Mouse (Mus musculus): ENCODE measurements around the gene Ppp3ca.

Ppp3ca gene

DNA sequence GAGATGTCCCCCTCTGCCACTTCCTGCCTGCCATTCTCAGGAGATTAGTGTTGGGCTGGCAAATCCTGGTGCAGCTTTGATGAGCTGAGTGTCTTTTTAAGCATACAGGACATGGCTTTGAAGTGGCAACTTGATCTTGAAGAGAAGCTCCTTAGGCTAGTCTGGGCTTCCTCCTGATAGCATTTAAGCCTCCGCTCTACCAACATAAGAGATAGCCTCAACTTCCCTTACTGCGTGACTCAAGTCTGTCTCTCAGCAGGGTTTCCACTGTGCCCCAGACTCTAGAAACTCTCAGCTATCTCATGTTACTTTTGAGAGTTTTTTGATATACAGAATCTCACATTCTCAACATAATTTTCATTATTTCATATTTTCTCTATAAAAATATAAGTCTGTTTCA is 144.0 kb downstream of the Ppp3ca start:
- DNase-seq (ENCODE audit: low spot score): no peak

DNA sequence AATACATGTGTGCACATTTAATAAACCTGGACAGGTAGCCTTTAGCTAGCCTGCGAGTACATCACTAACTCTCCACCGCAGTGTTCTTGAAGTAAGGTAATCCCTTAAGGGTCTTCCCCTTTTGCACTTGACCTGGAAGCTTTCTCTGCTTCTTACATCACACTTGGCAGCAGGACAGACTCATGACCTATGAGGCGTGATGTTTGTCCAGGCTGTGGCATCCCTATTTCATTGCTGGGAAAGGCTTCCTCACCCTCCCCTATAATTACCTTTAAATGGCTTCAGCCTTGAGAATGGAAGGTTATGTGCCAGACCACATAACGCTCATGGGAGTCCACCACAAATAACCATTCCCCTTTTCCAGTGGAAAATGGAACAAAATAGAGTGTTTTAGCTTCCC is 145.0 kb downstream of the Ppp3ca start:
- DNase-seq (ENCODE audit: low spot score): no peak

DNA sequence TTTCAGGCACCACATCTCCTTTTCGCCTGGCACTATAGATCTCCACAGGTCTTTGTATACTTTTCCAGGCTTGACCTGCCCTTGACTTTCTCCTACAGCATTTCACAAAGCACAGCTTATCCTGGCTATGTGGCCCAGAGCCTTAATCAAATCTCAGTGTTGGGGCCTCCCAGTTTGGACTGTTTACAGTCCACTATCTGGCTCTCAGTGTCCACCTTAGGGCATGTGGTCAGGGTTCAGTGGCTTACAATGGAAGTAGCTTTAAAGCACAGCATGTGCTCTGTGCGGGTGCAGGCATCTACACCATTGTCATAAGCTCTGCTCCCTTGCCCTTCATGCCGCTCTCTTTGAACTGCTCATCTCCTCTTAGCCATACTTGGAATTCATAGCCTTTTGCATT is 146.4 kb downstream of the Ppp3ca start:
- DNase-seq (ENCODE audit: low spot score): no peak

DNA sequence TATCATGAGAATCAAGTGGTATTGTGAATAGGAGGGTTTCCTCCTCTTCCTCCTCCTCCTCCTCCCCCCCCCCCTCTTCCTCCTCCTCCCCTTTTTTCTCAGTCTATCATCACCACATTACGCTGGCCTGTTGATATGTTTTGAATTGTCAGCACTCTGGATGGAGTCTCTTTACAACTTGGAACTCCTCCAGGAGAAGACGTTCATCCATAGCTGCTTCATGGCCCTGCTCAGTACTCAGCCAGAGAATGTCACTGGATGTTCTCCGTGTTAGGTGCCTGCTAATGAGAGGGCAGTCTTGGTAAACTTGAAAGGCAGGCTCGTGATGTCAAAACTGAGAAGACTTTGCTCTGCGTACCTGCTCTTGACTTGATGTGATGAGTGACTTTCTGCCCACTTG is 149.1 kb downstream of the Ppp3ca start:
- DNase-seq (ENCODE audit: low spot score): no peak

DNA sequence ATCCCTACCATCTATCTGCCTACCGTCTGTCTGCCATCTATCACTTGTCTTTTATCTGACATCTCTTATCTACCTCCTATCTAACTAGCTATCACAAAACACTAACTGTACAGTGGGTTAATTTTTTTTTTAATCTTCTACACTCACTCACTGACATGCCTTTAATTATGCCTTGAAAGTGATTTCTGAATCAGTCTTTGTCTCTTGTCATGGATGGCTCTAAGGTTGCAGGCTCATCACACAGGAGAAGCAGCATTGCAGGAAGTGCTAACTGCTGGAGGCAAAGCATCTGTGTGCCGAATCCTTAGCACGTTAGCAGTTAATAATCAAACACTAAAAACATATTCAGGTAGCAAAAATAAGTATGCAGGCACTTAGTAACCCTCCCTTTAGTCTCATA is 151.1 kb downstream of the Ppp3ca start:
- no peak for DNase-seq (ENCODE audit: low spot score)

DNA sequence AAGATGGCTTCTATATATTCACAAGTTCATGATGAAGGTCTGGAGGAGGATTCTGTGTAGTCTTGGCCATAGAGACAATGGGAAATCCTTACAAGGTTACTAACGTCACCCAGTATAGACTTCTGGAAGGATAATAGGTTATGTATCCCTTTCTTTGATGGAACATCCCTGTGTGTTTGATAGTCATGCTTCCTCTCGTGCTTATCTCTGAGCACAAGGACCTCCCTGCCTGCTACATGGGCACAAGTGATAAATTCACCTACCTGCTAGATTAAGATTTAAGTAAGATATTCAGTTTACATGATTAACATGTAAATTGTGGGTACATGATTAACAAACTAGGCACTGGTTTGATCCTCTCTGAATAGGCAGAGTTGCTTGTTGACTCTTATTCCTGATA is 152.1 kb downstream of the Ppp3ca start:
- DNase-seq (ENCODE audit: low spot score): no peak

DNA sequence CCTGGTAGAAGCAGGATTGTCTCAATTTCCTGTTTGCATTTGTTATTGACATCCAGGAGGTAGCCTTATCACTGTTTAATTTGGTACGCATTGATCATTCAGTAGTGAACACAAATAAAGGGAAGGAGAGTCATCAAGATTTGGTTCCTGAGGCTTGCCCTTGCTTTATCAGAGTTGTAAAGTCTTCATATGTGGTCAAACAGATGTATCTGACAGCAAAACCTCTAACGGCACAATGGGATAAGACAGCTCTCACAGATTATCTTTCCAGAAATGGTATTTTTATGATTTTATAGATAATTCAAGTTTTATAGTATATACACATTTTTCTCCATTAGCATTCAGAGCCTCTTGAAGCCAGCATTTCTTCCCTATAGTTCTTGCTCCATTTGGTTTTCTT is 152.5 kb downstream of the Ppp3ca start:
- DNase-seq (ENCODE audit: low spot score): no peak

DNA sequence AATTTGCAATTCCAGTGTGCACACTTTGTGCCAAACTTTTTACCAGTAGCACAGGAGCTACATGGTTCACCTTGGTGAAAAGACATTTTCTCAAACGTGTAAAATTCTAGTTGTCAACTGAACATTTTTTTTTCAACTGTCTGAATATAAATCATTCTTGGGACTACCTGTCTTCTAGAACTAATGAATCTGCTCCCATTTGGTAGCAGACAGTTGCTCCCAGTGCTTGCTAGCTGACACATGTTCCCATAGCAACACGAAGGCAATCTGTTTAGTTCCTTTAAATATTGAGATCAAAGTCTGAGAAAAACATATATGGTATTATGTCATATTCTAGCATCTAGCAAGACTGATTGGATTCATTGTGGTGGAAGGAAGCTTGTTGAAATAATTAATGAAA is 158.5 kb downstream of the Ppp3ca start:
- no peak for DNase-seq (ENCODE audit: low spot score)

DNA sequence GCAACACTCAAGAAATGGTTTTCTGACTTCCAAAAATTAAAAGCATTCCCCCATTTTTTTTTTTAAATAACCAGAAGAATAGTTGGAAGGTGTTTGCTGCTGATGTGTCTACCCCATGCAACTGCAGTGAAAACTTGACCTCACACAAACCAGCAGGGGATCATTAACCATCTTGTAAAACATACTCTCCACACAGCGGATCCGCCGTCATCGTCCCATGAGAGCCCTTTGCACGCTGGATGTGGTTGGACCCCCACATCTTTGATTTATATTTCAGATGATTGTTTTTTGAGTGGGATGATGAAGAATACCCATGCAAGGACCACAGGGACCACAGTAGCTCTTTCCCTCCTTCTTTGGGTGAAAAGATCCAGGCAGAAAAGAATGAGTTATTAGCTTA is 159.2 kb downstream of the Ppp3ca start:
- DNase-seq (ENCODE audit: low spot score): no peak

DNA sequence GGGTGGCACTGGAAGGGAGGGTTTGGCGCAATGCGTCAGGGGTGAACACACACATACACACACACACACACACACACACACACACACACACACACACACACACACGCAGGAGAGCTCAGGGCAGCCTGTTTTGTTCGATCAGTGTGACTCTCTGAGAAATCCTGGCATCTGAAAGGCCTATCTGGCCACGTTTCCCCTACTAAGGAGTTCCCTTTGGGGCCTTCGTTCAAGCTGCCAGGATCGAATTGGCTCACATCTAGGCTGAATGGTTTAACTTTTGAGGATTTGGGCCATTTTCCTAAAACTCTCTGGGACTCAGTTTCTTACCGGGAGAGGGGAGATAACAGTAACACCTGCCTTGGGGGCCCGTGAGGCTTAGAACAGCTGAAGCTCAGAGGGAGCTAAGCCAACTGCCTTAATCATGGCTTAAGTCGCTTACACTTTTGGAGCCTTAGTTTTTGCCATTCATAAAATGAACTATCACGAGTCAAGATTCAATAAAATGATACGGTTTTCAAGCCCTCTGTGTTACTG is 160.8 kb downstream of the Ppp3ca start:
- no peak for DNase-seq (ENCODE audit: low spot score)

DNA sequence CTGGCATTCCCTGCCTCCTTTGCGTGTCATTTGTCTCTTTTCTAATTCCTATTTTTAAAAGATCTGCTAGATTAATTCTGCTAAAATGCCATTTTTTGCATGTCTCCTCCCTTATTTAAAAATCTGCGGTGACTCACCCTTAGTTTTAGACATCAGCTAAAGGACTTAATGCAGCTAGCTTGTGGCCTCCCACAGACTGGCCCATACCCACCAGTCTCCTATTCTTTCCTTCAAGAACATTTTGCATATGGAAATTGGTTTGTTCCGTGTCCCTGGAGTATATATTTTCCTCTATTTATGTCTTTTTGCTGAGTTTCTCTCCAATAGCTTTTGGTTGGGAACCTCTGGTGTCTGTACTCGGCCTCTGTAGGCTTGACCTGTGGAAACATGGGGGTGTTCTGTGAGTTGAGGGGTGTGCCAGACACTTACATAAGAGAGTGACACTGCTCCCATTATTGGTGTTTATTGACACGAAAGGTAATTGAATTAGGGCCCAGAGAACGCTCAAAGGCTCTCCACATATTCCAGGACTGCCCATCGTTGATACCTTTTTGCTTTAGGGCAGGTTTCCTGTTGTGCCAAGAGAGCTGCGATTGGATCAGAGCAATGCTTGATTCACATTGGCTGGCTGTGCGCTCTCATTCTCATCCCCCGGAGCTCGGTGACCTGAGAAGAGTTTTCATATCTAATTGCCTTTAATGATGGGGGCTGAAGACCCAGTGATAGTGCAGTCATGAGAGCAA is 163.2 kb downstream of the Ppp3ca start:
- DNase-seq (ENCODE audit: low spot score): no peak

DNA sequence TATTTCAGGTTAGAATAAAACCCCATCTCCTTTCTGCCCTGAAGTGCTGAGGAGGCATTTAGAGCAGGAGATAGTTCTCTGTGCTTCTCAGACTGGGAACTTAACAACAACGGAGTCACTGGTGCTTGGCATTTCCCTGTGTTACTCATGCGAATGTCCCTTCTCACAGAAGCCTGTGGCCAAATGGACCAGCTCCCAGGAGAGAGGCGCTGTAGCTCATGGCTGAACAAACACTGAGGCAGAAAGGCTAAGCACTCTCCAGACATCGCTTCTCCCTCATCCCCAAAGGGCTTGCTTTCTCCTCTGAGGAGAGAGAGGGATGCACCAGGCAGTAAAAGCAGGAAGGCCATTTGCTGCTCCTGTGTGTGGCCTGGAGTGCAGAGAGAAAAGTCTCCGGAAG is 164.0 kb downstream of the Ppp3ca start:
- no peak for DNase-seq (ENCODE audit: low spot score)

DNA sequence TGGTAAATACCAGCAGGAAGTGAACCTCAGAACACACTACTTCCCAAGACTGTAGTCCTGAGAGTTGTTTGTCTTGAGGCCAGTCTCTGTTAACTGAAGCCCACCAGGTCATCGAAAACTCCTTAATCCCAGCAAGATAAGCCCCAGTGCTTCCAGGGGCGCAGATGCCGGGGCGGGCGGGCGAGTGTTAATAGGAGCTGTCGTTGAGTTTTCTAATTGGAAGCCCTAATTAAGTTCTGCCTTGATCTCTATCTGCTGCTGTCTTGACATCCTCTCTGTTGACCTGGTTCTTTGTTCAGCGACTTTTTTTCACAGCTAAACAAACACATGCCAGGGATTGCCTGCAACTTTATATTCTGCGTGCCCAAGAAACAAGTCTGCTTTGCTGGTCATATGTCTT is 165.9 kb downstream of the Ppp3ca start:
- DNase-seq (ENCODE audit: low spot score): no peak

DNA sequence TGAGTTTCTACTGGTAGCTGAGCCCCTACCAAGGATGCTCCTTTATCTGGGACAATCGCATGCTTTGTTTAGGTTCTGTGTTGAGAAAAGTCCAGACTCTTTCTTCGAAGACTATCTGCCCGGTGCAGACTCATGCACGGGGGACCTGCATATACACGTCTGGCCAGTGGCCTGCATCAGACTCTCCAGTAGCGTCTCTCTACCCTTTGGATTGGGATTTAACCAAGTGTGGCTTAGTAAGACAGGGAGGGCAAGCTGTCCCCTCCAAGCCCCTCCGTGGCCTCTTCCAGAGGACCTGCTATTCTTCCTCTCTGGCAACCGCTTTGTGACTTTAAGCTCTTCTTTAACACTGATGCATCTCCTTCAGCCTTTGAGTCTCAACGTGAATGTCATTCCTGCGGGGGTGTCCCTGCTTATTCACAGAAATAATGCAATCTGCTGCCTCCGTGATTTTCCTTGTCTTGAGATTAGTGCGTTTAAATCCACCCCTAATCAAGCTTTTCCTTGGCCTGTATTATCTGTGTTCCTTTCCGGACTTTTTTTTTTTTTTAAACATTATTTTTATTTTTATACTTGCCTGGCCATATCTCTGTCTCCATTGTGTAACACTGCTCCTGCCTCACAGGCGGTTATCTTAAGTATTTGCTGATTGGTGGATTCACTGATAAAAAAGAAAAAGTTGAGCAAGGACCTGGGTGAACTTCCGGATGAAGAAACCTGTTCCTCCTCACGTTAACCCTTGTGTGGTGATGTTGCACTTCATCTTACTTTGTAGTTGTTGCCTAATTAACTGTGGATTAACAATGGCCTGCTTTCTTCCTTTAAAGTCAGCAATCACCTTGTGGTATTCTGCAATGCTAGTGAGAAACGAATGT is 166.6 kb downstream of the Ppp3ca start:
- no peak for DNase-seq (ENCODE audit: low spot score)

DNA sequence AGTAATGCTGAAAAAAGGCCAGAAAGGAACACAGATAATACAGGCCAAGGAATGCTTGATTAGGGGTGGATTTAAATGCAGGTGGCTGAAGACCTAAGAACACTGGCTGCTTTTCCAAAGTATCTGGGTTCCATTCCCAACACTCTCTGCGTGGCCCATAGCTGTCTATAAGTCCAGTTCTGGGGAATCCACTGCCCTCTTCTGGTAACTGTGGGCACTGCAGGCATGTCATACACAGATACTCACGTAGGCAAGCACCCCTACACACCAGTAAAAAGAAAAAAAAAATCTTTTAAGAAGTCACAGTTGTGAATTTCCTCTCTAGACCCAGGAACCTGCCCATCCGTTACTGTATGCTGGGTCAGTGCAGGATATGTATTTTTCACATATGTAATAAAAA is 167.7 kb downstream of the Ppp3ca start:
- no peak for DNase-seq (ENCODE audit: low spot score)

DNA sequence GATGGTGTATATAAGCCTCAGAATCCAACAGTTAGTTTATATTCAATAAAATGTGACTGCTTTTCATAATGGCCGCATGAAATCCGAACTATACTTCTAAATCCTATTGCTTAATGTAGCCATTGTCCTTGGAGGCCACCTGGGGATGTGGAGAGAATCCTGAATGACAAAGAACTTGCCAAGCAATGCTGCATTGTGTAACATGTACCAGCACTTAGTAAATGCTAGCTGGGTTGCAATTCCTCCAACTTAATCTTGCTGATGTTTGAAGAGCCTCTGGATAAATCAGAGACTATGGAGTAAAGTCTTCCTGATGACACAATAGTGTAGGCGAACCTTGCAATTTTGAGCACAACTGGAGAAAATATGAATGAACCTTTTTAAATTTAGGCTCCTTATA is 171.4 kb downstream of the Ppp3ca start:
- no peak for DNase-seq (ENCODE audit: low spot score)

DNA sequence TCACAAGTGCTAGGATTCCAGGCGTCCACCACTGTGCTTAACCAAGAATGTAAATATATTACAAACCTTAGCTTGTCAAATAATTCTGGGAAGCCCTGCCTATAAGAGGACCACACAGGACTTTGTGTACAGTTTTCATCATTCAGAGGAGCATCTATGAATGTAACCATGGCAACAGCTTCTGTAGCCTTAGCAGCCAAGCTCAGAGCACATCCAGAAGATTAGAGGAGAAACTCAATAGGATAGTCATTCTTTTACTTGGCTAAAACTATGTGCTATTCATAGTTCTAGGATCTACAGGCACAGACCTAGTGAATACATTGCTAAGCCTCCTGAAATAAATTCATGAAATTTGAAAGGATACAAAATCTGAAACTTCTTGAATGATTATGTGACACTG is 172.5 kb downstream of the Ppp3ca start:
- no peak for DNase-seq (ENCODE audit: low spot score)

DNA sequence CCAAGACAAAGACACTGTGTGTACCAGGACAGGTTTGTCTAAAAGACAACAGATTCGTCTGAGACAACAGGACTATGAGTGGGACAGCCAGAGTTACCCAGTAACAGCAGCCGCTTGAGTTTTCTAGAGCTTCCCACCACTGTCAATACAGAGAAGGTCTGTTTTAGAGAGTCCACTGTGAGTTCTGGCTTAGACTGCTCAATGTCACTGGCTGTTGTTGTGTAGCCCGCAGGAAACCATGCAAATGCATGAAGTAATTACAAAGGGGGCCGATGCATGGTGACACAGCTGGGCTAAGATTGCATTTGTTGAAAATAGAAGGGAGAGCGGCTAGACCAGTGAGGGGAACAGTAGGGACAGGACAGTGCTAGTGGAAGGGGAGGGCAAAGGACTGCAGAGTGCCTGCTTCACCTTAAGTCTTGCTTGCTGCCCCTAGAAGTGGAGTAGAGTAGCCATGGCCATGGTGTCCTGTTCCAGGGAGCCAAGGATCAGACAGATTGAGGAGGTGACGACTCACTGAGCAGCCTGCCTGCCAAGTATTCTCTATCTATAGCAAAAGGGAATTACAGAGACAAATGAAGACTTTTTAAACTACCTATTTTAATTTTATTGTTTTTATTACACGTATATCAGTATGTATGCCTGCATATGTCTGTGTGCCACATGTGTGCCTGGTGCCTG is 174.0 kb downstream of the Ppp3ca start:
- no peak for DNase-seq (ENCODE audit: low spot score)

DNA sequence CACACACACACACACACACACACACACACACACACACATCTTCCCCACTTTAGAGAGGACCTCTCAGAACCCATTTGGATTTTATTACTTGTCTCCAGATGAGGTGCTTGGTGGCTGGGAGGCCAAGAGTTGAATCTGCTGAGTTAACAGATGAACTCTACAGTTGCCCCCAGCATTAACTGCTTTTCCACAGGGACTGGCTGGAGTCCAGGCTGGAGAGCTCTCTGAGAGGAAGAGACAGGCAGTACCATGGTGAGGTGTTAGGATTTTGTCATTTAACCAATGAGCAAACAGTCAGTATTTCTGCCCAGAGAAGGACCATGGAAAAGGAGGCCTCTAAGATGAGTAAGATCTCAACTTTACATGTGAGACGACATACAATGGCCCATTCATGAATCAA is 179.1 kb downstream of the Ppp3ca start:
- no peak for DNase-seq (ENCODE audit: low spot score)

DNA sequence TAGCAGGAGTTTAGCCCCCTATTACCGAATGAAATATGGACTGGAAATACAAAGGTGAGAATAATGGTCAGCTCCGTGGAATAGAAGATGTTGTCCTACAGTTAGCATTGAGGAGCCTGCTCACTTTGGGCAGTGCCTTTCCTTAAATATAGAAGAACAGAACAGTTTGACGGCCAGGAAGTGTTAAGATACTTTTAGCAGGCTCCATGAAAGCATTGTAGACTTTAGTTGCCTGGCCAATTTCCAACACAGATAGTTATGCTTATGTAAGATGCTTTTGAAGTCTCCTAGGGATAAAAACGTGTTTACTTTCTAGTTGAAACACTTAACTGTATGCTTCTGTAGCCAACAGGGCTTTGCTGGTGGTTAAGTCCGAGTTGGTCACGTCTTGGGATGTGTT is 183.0 kb downstream of the Ppp3ca start:
- DNase-seq (ENCODE audit: low spot score): no peak

DNA sequence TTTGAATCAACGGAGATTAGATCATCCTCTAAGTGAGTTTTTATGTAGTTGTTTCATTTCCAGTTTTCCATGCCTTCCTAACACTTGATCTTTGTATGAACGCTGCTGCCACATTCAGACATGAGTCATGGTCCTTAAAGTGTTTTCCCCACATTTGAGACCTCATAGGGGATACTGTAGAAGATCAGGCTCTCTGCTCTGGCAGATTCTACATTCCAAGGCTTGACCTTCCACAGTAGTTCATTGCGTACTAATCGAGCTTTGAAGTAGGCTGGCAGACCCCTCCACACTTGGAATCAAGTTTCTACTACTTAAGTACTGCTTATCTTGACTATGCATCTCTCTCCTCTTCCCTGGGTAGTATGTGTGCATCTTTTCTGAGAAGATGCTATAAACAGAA is 183.7 kb downstream of the Ppp3ca start:
- DNase-seq (ENCODE audit: low spot score): no peak

DNA sequence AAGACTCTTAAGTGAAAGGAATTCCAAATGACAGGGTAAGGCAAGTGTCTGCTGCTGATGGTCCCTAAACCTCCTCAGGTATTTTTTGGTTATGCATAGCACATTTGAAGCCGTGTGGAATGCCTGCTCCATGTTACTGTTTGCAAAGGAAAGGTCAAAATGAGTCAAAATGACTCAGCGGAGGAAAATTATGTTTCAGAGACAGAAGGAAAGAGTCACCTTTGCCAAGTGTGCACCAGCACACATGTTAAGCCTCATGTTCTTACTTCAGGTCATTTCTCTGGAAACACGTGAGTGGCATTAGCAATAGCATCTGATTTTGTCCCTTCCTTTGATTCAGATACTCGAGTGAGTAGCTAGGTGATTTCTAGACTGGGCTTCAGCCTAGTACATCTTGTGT is 186.1 kb downstream of the Ppp3ca start:
- no peak for DNase-seq (ENCODE audit: low spot score)

Data from ovary, postnatal 14 days (tissue).